Mouse (Mus musculus) stomach, embryonic 14.5 days (tissue): ENCODE measurements around the gene Supt6. TPM values are rescaled to one million over a fixed set of nuclear protein-coding genes. Genes with fewer than 3 reads are reported as not detected.

Experiments
- ATAC-seq: fragments of 200-750 bp; cut with Nextera tagmentation; 2 replicates; pipeline ENCODE4 v1.8.0; 2017; ENCODE audit warnings: low read depth, moderate TSS enrichment; ENCODE audit not compliant: insufficient number of reproducible peaks, insufficient read depth, low FRiP score
- H3K27ac ChIP-seq: fragments of 300-500 bp; sonication (generic); 2 replicates; pipeline ENCODE4 v1.5.1; 2014; ENCODE audit warnings: mild to moderate bottlenecking, low read length, moderate library complexity, mixed read lengths
- H3K27me3 ChIP-seq: fragments of 300-500 bp; sonication (generic); 2 replicates; pipeline ENCODE4 v1.6.1; 2014; ENCODE audit warnings: low read length, control low read depth, mixed read lengths; ENCODE audit not compliant: control insufficient read depth, insufficient read depth
- H3K36me3 ChIP-seq: fragments of 300-500 bp; sonication (generic); 2 replicates; pipeline ENCODE4 v1.6.1; 2014; ENCODE audit warnings: mild to moderate bottlenecking, control low read depth, low read length, moderate library complexity, mixed read lengths; ENCODE audit not compliant: control insufficient read depth, insufficient read depth
- H3K4me1 ChIP-seq: fragments of 300-500 bp; sonication (generic); 2 replicates; pipeline ENCODE4 v1.6.1; 2014; ENCODE audit warnings: low read length, control low read depth, mixed read lengths; ENCODE audit not compliant: control insufficient read depth, insufficient read depth
- H3K4me2 ChIP-seq: fragments of 300-500 bp; sonication (generic); replicated peaks from 2 replicates; pipeline ENCODE4 v1.6.1; 2014; ENCODE audit warnings: low read depth, low read length, control low read depth
- H3K4me3 ChIP-seq: fragments of 300-500 bp; sonication (generic); 2 replicates; pipeline ENCODE4 v1.5.1; 2014; ENCODE audit warnings: low read depth, low read length, control low read depth
- H3K9ac ChIP-seq: fragments of 300-500 bp; sonication (generic); replicated peaks from 2 replicates; pipeline ENCODE4 v1.6.1; 2014; ENCODE audit warnings: low read depth, mild to moderate bottlenecking, control low read depth, low read length, moderate library complexity, mixed read lengths
- H3K9me3 ChIP-seq: fragments of 300-500 bp; sonication (generic); 2 replicates; pipeline ENCODE4 v1.6.1; 2016; ENCODE audit warnings: low read depth, low read length, control low read depth; ENCODE audit not compliant: control insufficient read depth
- WGBS: fragments of 180-500 bp; shearing (Covaris S2); extraction: QIAGEN DNeasy Blood & Tissue Kit; methylation state at CpG from one replicate; pipeline ENCODE4 v1.1.7; 2014; 5-methylcytosine and 5-hydroxymethylcytosine counted together
- polyA plus RNA-seq: library from polyadenylated mRNA; unstranded; fragments of >200 nt; fragmentation: Nextera tagmentation; extraction: Ambion mirVana; gene quantifications from 2 replicates; pipeline ENCODE4 v1.2.1, GENCODE M21; 2014

The Supt6 gene
- polyA plus RNA-seq, 1 experiment from 2014 or later: 25.3 TPM

GRCm38 (mm10) chr11:78168541-78169468, 77.0 kb downstream of the Supt6 start:
- no peaks in the 10 kb centered on the region for H3K9me3 ChIP-seq
- H3K27ac ChIP-seq: no peak overlapping the region
- 48% methylated on average over 19 of the region's 19 CpGs for WGBS
- no peak overlapping the region for H3K9ac ChIP-seq
- H3K4me3 ChIP-seq: no peak overlapping the region
- peaks cover 13% of the 10 kb centered on the region for H3K4me1 ChIP-seq
- 0 out of 2 replicates have a peak overlapping the region, but pooled peaks have one; percentile 3 for H3K4me2 ChIP-seq
- no peaks in the 10 kb centered on the region for H3K27me3 ChIP-seq
- peaks cover 8% of the 10 kb centered on the region; the same call in 1 of the 2 replicates for H3K36me3 ChIP-seq
- ATAC-seq: no peak

GRCm38 (mm10) chr11:78167257-78167959, 78.4 kb downstream of the Supt6 start:
- WGBS: 93% methylated on average over 14 of the region's 14 CpGs
- no peak overlapping the region; the same call in 1 of the 2 replicates for H3K27ac ChIP-seq

GRCm38 (mm10) chr11:78166640-78167039, 79.1 kb downstream of the Supt6 start:
- Histone ChIP-seq H3K27ac (no peak overlapping the region; the same call in 1 of the 2 replicates), H3K4me2 (no peak overlapping the region), H3K4me1 (peaks cover 33% of the 10 kb centered on the region), H3K36me3 (peaks cover 16% of the 10 kb centered on the region; the same call in 1 of the 2 replicates), H3K9ac (no peak overlapping the region), H3K4me3 (no peak overlapping the region), H3K27me3 (no peaks in the 10 kb centered on the region), H3K9me3 (no peaks in the 10 kb centered on the region)
- WGBS: 62% methylated on average over 6 of the region's 6 CpGs
- ATAC-seq: no peak

More at GRCm38 (mm10) chr11:78167257-78167959, 78.4 kb downstream of the Supt6 start:
- no peaks in the 10 kb centered on the region for H3K9me3 ChIP-seq
- no peak overlapping the region for H3K4me2 ChIP-seq
- ATAC-seq: no peak
- H3K9ac ChIP-seq: no peak overlapping the region
- no peak overlapping the region for H3K4me3 ChIP-seq
- H3K36me3 ChIP-seq: peaks cover 9% of the 10 kb centered on the region; the same call in 1 of the 2 replicates
- peaks cover 26% of the 10 kb centered on the region for H3K4me1 ChIP-seq
- no peaks in the 10 kb centered on the region for H3K27me3 ChIP-seq

- H3K27me3 ChIP-seq: no peaks in the 10 kb centered on the region
- ATAC-seq: no peak
- H3K4me3 ChIP-seq: peak overlapping the region; percentile 98
- H3K4me1 ChIP-seq: peaks cover 33% of the 10 kb centered on the region
- no peaks in the 10 kb centered on the region for H3K9me3 ChIP-seq
- WGBS: 36% methylated on average over 4 of the region's 4 CpGs
- peak overlapping the region; percentile 99 for H3K27ac ChIP-seq
- H3K36me3 ChIP-seq: peaks cover 21% of the 10 kb centered on the region
- H3K4me2 ChIP-seq: peak overlapping the region; percentile 82
- H3K9ac ChIP-seq: no peak overlapping the region
Observed at GRCm38 (mm10) chr11:78166161-78166560, 79.6 kb downstream of the Supt6 start.

- no peaks in the 10 kb centered on the region for H3K9me3 ChIP-seq
- peak overlapping the region; percentile 99 for H3K27ac ChIP-seq
- peak; percentile 12; the same call in 1 of the 2 replicates for ATAC-seq
- H3K4me2 ChIP-seq: peak overlapping the region; percentile 82
- H3K4me3 ChIP-seq: peak overlapping the region; percentile 98
- H3K36me3 ChIP-seq: peaks cover 25% of the 10 kb centered on the region
- peaks cover 33% of the 10 kb centered on the region for H3K4me1 ChIP-seq
- WGBS: 2% methylated on average over 16 of the region's 16 CpGs
- H3K27me3 ChIP-seq: no peaks in the 10 kb centered on the region
- peak overlapping the region; percentile 97 for H3K9ac ChIP-seq
Observed at GRCm38 (mm10) chr11:78165761-78166109, 80.1 kb downstream of the Supt6 start.

- H3K4me2 ChIP-seq: peak within 1 kb of the TSS; percentile 82
- H3K36me3 ChIP-seq: peaks cover 31% of the 10 kb centered on the region
- H3K9me3 ChIP-seq: no peaks in the 10 kb centered on the region
- peak within 1 kb of the TSS; percentile 98 for H3K4me3 ChIP-seq
- under 1% methylated on average over 76 of the region's 78 CpGs for WGBS
- peak; percentile 82 for ATAC-seq
- no peaks in the 10 kb centered on the region for H3K27me3 ChIP-seq
- peak within 1 kb of the TSS; percentile 99 for H3K27ac ChIP-seq
- H3K4me1 ChIP-seq: peaks cover 33% of the 10 kb centered on the region
- H3K9ac ChIP-seq: peak within 1 kb of the TSS; percentile 97
Observed at GRCm38 (mm10) chr11:78164924-78165760, 80.6 kb downstream of the Supt6 start, which contains the start of gene Traf4. TSS of gene Traf4 (minus strand) at chr11:78165589.

GRCm38 (mm10) chr11:78164604-78164923, 81.2 kb downstream of the Supt6 start:
- peak overlapping the region; percentile 99 for H3K27ac ChIP-seq
- H3K4me2 ChIP-seq: peak overlapping the region; percentile 82
- WGBS: under 1% methylated on average over 14 of the region's 14 CpGs
- H3K4me3 ChIP-seq: peak overlapping the region; percentile 98
- no peaks in the 10 kb centered on the region for H3K9me3 ChIP-seq
- peaks cover 33% of the 10 kb centered on the region for H3K4me1 ChIP-seq
- ATAC-seq: no peak
- peak overlapping the region; percentile 97 for H3K9ac ChIP-seq
- H3K27me3 ChIP-seq: no peaks in the 10 kb centered on the region
- H3K36me3 ChIP-seq: peaks cover 37% of the 10 kb centered on the region
